Mouse (Mus musculus): ENCODE data around the gene Zfp385a. TPM values are rescaled to one million over a fixed set of nuclear protein-coding genes. Genes with fewer than 3 reads are reported as not detected.
A peak's percentile ranks its signal among the peaks of the same experiment; 100 is the strongest.

Gene Zfp385a
- polyA plus RNA-seq, 1 experiment from 2014 or later, result 11.7 TPM

GRCm38 (mm10) chr15:103303916-103304615 lies 35.8 kb downstream of the Zfp385a start:
- Histone ChIP-seq H3K27ac (ENCODE audit: low read depth, low read length) (peak overlapping the region; percentile 99), H3K4me3 (ENCODE audit: low read depth, low read length) (peak overlapping the region; percentile 39; the same call in 1 of the 2 replicates), H3K9ac (ENCODE audit: low read length) (peak overlapping the region; percentile 82), H3K4me2 (ENCODE audit: low read length) (peak overlapping the region; percentile 87), H3K9me3 (replicated peaks; ENCODE audit: control insufficient read depth, low read length) (no peaks in the 10 kb centered on the region), H3K4me1 (ENCODE audit: control insufficient read depth, insufficient read depth, low read length) (peaks cover 59% of the 10 kb centered on the region), H3K27me3 (replicated peaks; ENCODE audit: control insufficient read depth, insufficient read depth, low read length) (no peaks in the 10 kb centered on the region), H3K36me3 (ENCODE audit: control insufficient read depth, insufficient read depth, low read length) (no peaks in the 10 kb centered on the region)
- ATAC-seq (no peak), DNase-seq (ENCODE audit: low spot score) (no peak)
- WGBS, result 8% methylated on average over 8 of the region's 8 CpGs

- peak overlapping the region; percentile 99 for H3K27ac ChIP-seq (ENCODE audit: low read depth, low read length)
- 44% methylated on average over 6 of the region's 6 CpGs for WGBS
Measured at GRCm38 (mm10) chr15:103302341-103303021, 37.4 kb downstream of the Zfp385a start.

GRCm38 (mm10) chr15:103301547-103302340 lies 38.1 kb downstream of the Zfp385a start:
- Histone ChIP-seq H3K4me2 (ENCODE audit: low read length) (no peak overlapping the region), H3K9ac (ENCODE audit: low read length) (peak overlapping the region; percentile 17; the same call in 1 of the 2 replicates), H3K36me3 (ENCODE audit: control insufficient read depth, insufficient read depth, low read length) (peaks cover 10% of the 10 kb centered on the region), H3K27ac (ENCODE audit: low read depth, low read length) (peak overlapping the region; percentile 99), H3K4me3 (ENCODE audit: low read depth, low read length) (no peak overlapping the region), H3K4me1 (ENCODE audit: control insufficient read depth, insufficient read depth, low read length) (peaks cover 82% of the 10 kb centered on the region), H3K27me3 (replicated peaks; ENCODE audit: control insufficient read depth, insufficient read depth, low read length) (no peaks in the 10 kb centered on the region), H3K9me3 (replicated peaks; ENCODE audit: control insufficient read depth, low read length) (no peaks in the 10 kb centered on the region)
- ATAC-seq, result no peak
- WGBS, result 31% methylated on average over 5 of the region's 5 CpGs
- no peak for DNase-seq (ENCODE audit: low spot score)

More at GRCm38 (mm10) chr15:103302341-103303021, 37.4 kb downstream of the Zfp385a start:
- ATAC-seq (no peak), DNase-seq (ENCODE audit: low spot score) (no peak)
- Histone ChIP-seq H3K9ac (ENCODE audit: low read length) (no peak overlapping the region), H3K4me3 (ENCODE audit: low read depth, low read length) (no peak overlapping the region), H3K4me1 (ENCODE audit: control insufficient read depth, insufficient read depth, low read length) (peaks cover 75% of the 10 kb centered on the region), H3K9me3 (replicated peaks; ENCODE audit: control insufficient read depth, low read length) (no peaks in the 10 kb centered on the region), H3K36me3 (ENCODE audit: control insufficient read depth, insufficient read depth, low read length) (peaks cover 7% of the 10 kb centered on the region), H3K27me3 (replicated peaks; ENCODE audit: control insufficient read depth, insufficient read depth, low read length) (no peaks in the 10 kb centered on the region), H3K4me2 (ENCODE audit: low read length) (no peak overlapping the region)

GRCm38 (mm10) chr15:103301046-103301445 lies 38.8 kb downstream of the Zfp385a start:
- peaks cover 81% of the 10 kb centered on the region for H3K4me1 ChIP-seq (ENCODE audit: control insufficient read depth, insufficient read depth, low read length)
- DNase-seq (ENCODE audit: low spot score), result no peak
- H3K4me2 ChIP-seq (ENCODE audit: low read length), result peak overlapping the region; percentile 57; the same call in 1 of the 2 replicates
- peak overlapping the region; percentile 64; the same call in 1 of the 2 replicates for H3K9ac ChIP-seq (ENCODE audit: low read length)
- H3K9me3 ChIP-seq (replicated peaks; ENCODE audit: control insufficient read depth, low read length), result no peaks in the 10 kb centered on the region
- ATAC-seq, result no peak
- 8% methylated on average over 2 of the region's 2 CpGs for WGBS
- no peaks in the 10 kb centered on the region for H3K27me3 ChIP-seq (replicated peaks; ENCODE audit: control insufficient read depth, insufficient read depth, low read length)
- no peak overlapping the region for H3K4me3 ChIP-seq (ENCODE audit: low read depth, low read length)
- H3K36me3 ChIP-seq (ENCODE audit: control insufficient read depth, insufficient read depth, low read length), result peaks cover 15% of the 10 kb centered on the region
- H3K27ac ChIP-seq (ENCODE audit: low read depth, low read length), result peak overlapping the region; percentile 99

- WGBS, result 0% methylated on average over 2 of the region's 2 CpGs
- ATAC-seq, result no peak; the same call in 1 of the 2 replicates
Measured at GRCm38 (mm10) chr15:103300560-103300959, 39.3 kb downstream of the Zfp385a start.

GRCm38 (mm10) chr15:103300067-103300471 lies 39.8 kb downstream of the Zfp385a start:
- ATAC-seq (peak; percentile 61), DNase-seq (ENCODE audit: low spot score) (peak; percentile 95)
- peak overlapping the region; percentile 25 for H3K4me3 ChIP-seq (ENCODE audit: low read depth, low read length)
- H3K9me3 ChIP-seq (replicated peaks; ENCODE audit: control insufficient read depth, low read length), result no peaks in the 10 kb centered on the region
- 1% methylated on average over 18 of the region's 18 CpGs for WGBS
- peak overlapping the region; percentile 99 for H3K27ac ChIP-seq (ENCODE audit: low read depth, low read length)
- peaks cover 81% of the 10 kb centered on the region for H3K4me1 ChIP-seq (ENCODE audit: control insufficient read depth, insufficient read depth, low read length)
- H3K36me3 ChIP-seq (ENCODE audit: control insufficient read depth, insufficient read depth, low read length), result peaks cover 21% of the 10 kb centered on the region
- H3K27me3 ChIP-seq (replicated peaks; ENCODE audit: control insufficient read depth, insufficient read depth, low read length), result no peaks in the 10 kb centered on the region
- H3K4me2 ChIP-seq (ENCODE audit: low read length), result peak overlapping the region; percentile 57
- H3K9ac ChIP-seq (ENCODE audit: low read length), result peak overlapping the region; percentile 64

More at GRCm38 (mm10) chr15:103300560-103300959, 39.3 kb downstream of the Zfp385a start:
- H3K4me2 ChIP-seq (ENCODE audit: low read length), result peak overlapping the region; percentile 57
- no peaks in the 10 kb centered on the region for H3K27me3 ChIP-seq (replicated peaks; ENCODE audit: control insufficient read depth, insufficient read depth, low read length)
- peaks cover 17% of the 10 kb centered on the region for H3K36me3 ChIP-seq (ENCODE audit: control insufficient read depth, insufficient read depth, low read length)
- H3K9ac ChIP-seq (ENCODE audit: low read length), result peak overlapping the region; percentile 64
- H3K4me1 ChIP-seq (ENCODE audit: control insufficient read depth, insufficient read depth, low read length), result peaks cover 79% of the 10 kb centered on the region
- H3K4me3 ChIP-seq (ENCODE audit: low read depth, low read length), result peak overlapping the region; percentile 25; the same call in 1 of the 2 replicates
- DNase-seq (ENCODE audit: low spot score), result no peak
- peak overlapping the region; percentile 99 for H3K27ac ChIP-seq (ENCODE audit: low read depth, low read length)
- H3K9me3 ChIP-seq (replicated peaks; ENCODE audit: control insufficient read depth, low read length), result no peaks in the 10 kb centered on the region

- ATAC-seq (peak; percentile 13), DNase-seq (ENCODE audit: low spot score) (no peak)
- Histone ChIP-seq H3K27ac (ENCODE audit: low read depth, low read length) (peak overlapping the region; percentile 99), H3K9ac (ENCODE audit: low read length) (peak overlapping the region; percentile 64), H3K27me3 (replicated peaks; ENCODE audit: control insufficient read depth, insufficient read depth, low read length) (no peaks in the 10 kb centered on the region), H3K4me2 (ENCODE audit: low read length) (peak overlapping the region; percentile 57), H3K4me3 (ENCODE audit: low read depth, low read length) (peak overlapping the region; percentile 25; the same call in 1 of the 2 replicates), H3K36me3 (ENCODE audit: control insufficient read depth, insufficient read depth, low read length) (peaks cover 23% of the 10 kb centered on the region), H3K9me3 (replicated peaks; ENCODE audit: control insufficient read depth, low read length) (no peaks in the 10 kb centered on the region), H3K4me1 (ENCODE audit: control insufficient read depth, insufficient read depth, low read length) (peaks cover 80% of the 10 kb centered on the region)
- WGBS, result 6% methylated on average over 8 of the region's 8 CpGs
Measured at GRCm38 (mm10) chr15:103299644-103300043, 40.2 kb downstream of the Zfp385a start.

GRCm38 (mm10) chr15:103298861-103299616 lies 40.9 kb downstream of the Zfp385a start:
- no peak overlapping the region for H3K4me3 ChIP-seq (ENCODE audit: low read depth, low read length)
- H3K9ac ChIP-seq (ENCODE audit: low read length), result peak overlapping the region; percentile 64
- no peak for ATAC-seq
- H3K27me3 ChIP-seq (replicated peaks; ENCODE audit: control insufficient read depth, insufficient read depth, low read length), result no peaks in the 10 kb centered on the region
- peak overlapping the region; percentile 57 for H3K4me2 ChIP-seq (ENCODE audit: low read length)
- peak overlapping the region; percentile 99 for H3K27ac ChIP-seq (ENCODE audit: low read depth, low read length)
- no peak for DNase-seq (ENCODE audit: low spot score)
- 54% methylated on average over 5 of the region's 5 CpGs for WGBS
- H3K36me3 ChIP-seq (ENCODE audit: control insufficient read depth, insufficient read depth, low read length), result peaks cover 25% of the 10 kb centered on the region
- no peaks in the 10 kb centered on the region for H3K9me3 ChIP-seq (replicated peaks; ENCODE audit: control insufficient read depth, low read length)
- H3K4me1 ChIP-seq (ENCODE audit: control insufficient read depth, insufficient read depth, low read length), result peaks cover 74% of the 10 kb centered on the region
